Mouse (Mus musculus) B cell, adult 2 months (primary cell): ENCODE results near the gene Abca13.

ENCODE experiments used
- DNase-seq, 2 experiments: peaks; one replicate each; pipeline ENCODE4 v3.0.0; 2022

Abca13 gene

GRCm38 (mm10) chr11:9727810-9728490, 536.2 kb downstream of the Abca13 start:
- no peak for DNase-seq

DNA sequence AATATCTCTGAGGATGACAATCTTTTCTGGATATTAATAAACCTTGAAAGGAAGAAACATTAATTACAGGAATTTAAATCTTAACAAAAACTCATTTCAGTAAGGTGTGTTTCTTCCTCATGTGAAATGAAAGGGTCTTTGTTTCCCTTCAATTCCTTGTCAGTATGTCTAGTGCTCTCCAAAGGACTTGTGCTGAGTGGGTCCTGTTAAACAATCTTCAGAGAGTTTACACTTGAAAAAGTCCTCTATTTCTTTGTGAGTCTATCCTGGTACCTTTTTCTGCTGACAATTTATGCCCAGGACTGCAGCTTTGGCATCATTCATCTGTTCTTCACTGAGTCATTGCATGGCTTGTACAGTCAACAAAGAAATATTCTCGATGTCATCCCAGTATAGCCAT, 539.6 kb downstream of the Abca13 start:
- DNase-seq = no peak
